Mouse (Mus musculus): ENCODE results near the gene Kcnj9.

- TF ChIP-seq CTCF (IDR thresholded peaks at IDR 0.05; ENCODE audit: extremely low read depth, insufficient read depth, insufficient read length, insufficient replicate concordance) (no peak), POLR2A (IDR thresholded peaks at IDR 0.05; ENCODE audit: low read depth, low read length) (no peak)
Measured at GRCm38 (mm10) chr1:172296816-172297510, 32.2 kb downstream of the Kcnj9 start.

Measured in spleen, adult 2 months (tissue).